Mouse (Mus musculus): ENCODE data around the gene Arl3. TPM values are rescaled to one million over a fixed set of nuclear protein-coding genes. Genes with fewer than 3 reads are reported as not detected.

Arl3 gene
- total RNA-seq, 2 experiments from 2014 or later = 122 to 129 TPM

- H3K4me3 ChIP-seq = peak overlapping the region; percentile 53
- DNase-seq (ENCODE audit: low spot score in 2 of 2) = peak; percentile 44 to 60
- TF ChIP-seq CTCF (conservative IDR thresholded peaks at IDR 0.05) = peak; percentile 57
- peak overlapping the region; percentile 93 for H3K27ac ChIP-seq
Observed at GRCm38 (mm10) chr19:46528529-46529213, 44.3 kb downstream of the Arl3 start.

GRCm38 (mm10) chr19:46527632-46528528 is 45.1 kb downstream of the Arl3 start:
- no peak for DNase-seq (ENCODE audit: low spot score in 2 of 2)
- peak overlapping the region; percentile 53 for H3K4me3 ChIP-seq
- no peak for TF ChIP-seq CTCF (conservative IDR thresholded peaks at IDR 0.05)
- peak overlapping the region; percentile 93 for H3K27ac ChIP-seq

- peak overlapping the region; percentile 81; the same call in 1 of the 2 replicates for H3K27ac ChIP-seq
- no peak for TF ChIP-seq CTCF (conservative IDR thresholded peaks at IDR 0.05)
- no peak for DNase-seq (ENCODE audit: low spot score in 2 of 2)
Observed at GRCm38 (mm10) chr19:46525691-46526631, 47.0 kb downstream of the Arl3 start.

GRCm38 (mm10) chr19:46524601-46525321 is 48.2 kb downstream of the Arl3 start:
- peak overlapping the region; percentile 45; the same call in 1 of the 2 replicates for H3K4me3 ChIP-seq
- peak overlapping the region; percentile 81 for H3K27ac ChIP-seq
- TF ChIP-seq CTCF (conservative IDR thresholded peaks at IDR 0.05) = peak; percentile 55
- no peak for DNase-seq (ENCODE audit: low spot score in 2 of 2)

More at GRCm38 (mm10) chr19:46525691-46526631, 47.0 kb downstream of the Arl3 start:
- no peak overlapping the region for H3K4me3 ChIP-seq

- no peak for TF ChIP-seq CTCF (conservative IDR thresholded peaks at IDR 0.05)
- H3K4me3 ChIP-seq = peak overlapping the region; percentile 45
Observed at GRCm38 (mm10) chr19:46524152-46524544, 48.9 kb downstream of the Arl3 start.

GRCm38 (mm10) chr19:46523480-46524151 is 49.4 kb downstream of the Arl3 start:
- H3K4me3 ChIP-seq = peak overlapping the region; percentile 45
- no peak for TF ChIP-seq CTCF (conservative IDR thresholded peaks at IDR 0.05)

More at GRCm38 (mm10) chr19:46524152-46524544, 48.9 kb downstream of the Arl3 start:
- DNase-seq (ENCODE audit: low spot score in 2 of 2) = no peak
- H3K27ac ChIP-seq = peak overlapping the region; percentile 81

GRCm38 (mm10) chr19:46523131-46523479 is 49.9 kb downstream of the Arl3 start:
- Histone ChIP-seq H3K4me3 (peak overlapping the region; percentile 45; the same call in 1 of the 2 replicates), H3K27ac (peak overlapping the region; percentile 81; the same call in 1 of the 2 replicates)
- no peak for TF ChIP-seq CTCF (conservative IDR thresholded peaks at IDR 0.05)
- DNase-seq (ENCODE audit: low spot score in 2 of 2) = no peak

More at GRCm38 (mm10) chr19:46523480-46524151, 49.4 kb downstream of the Arl3 start:
- H3K27ac ChIP-seq = peak overlapping the region; percentile 81
- peak; percentile 66 to 79 for DNase-seq (ENCODE audit: low spot score in 2 of 2)

GRCm38 (mm10) chr19:46522433-46523044 is 50.5 kb downstream of the Arl3 start:
- Histone ChIP-seq H3K27ac (no peak overlapping the region; the same call in 1 of the 2 replicates), H3K4me3 (no peak overlapping the region)
- DNase-seq (ENCODE audit: low spot score in 2 of 2) = no peak
- TF ChIP-seq CTCF (conservative IDR thresholded peaks at IDR 0.05) = no peak

GRCm38 (mm10) chr19:46521698-46522097 is 51.3 kb downstream of the Arl3 start:
- no peak for DNase-seq (ENCODE audit: low spot score in 2 of 2)
- Histone ChIP-seq H3K4me3 (no peak overlapping the region), H3K27ac (no peak overlapping the region)
- no peak for TF ChIP-seq CTCF (conservative IDR thresholded peaks at IDR 0.05)

GRCm38 (mm10) chr19:46518828-46519621 is 54.0 kb downstream of the Arl3 start:
- no peak overlapping the region for H3K4me3 ChIP-seq
- DNase-seq (ENCODE audit: low spot score in 2 of 2) = no peak
- no peak for TF ChIP-seq CTCF (conservative IDR thresholded peaks at IDR 0.05)
- no peak overlapping the region for H3K27ac ChIP-seq

Measured in layer of hippocampus, adult 2 months (tissue).